8 mouse cellular contexts compared by ENCODE assay signal in genomic region chrX:70385962-70386351, GRCm38 (mm10). TPM values are rescaled to one million over a fixed set of nuclear protein-coding genes. Genes with fewer than 3 reads are reported as not detected.
DNase-seq lines count a peak whose midpoint lies in the region; ATAC-seq and TF ChIP-seq lines count a peak whose summit lies in the region.

No protein-coding gene starts in this region.

- no peak for TF ChIP-seq CTCF in lung, adult 2 months (IDR thresholded peaks at IDR 0.05; ENCODE audit: insufficient read depth, low read length)

- 27% methylated on average over 11 of the region's 11 CpGs for WGBS in lung, adult 2 months
- 27% methylated on average over 11 of the region's 11 CpGs for WGBS in forebrain, embryonic 14.5 days
- whole genome bisulfite sequencing in limb, embryonic 13.5 days = 19% methylated on average over 11 of the region's 11 CpGs
- 13% methylated on average over 11 of the region's 11 CpGs for WGBS in neural tube, embryonic 14.5 days

- ATAC-seq in forebrain, embryonic 14.5 days = peak; percentile 43; the same call in 1 of the 2 replicates
- ATAC-seq in limb, embryonic 13.5 days (ENCODE audit: low FRiP score, low read depth) = peak; percentile 72
- peak; percentile 49 for ATAC-seq in neural tube, embryonic 14.5 days (ENCODE audit: low read depth)

- peak overlapping the region; percentile 66 for H3K9ac ChIP-seq in forebrain, embryonic 14.5 days (ENCODE audit: low read length)
- peak overlapping the region; percentile 63 for H3K9ac ChIP-seq in limb, embryonic 13.5 days
- H3K9ac ChIP-seq in neural tube, embryonic 14.5 days (replicated peaks; ENCODE audit: low read depth, low read length) = peak overlapping the region; percentile 54

- peak overlapping the region; percentile 82 for H3K4me3 ChIP-seq in lung, adult 2 months (replicated peaks; ENCODE audit: extremely low read depth, low read depth, low read length)
- peak overlapping the region; percentile 44 for H3K4me3 ChIP-seq in forebrain, embryonic 14.5 days (ENCODE audit: low read depth, low read length)
- peak overlapping the region; percentile 53 for H3K4me3 ChIP-seq in limb, embryonic 13.5 days
- H3K4me3 ChIP-seq in neural tube, embryonic 14.5 days (ENCODE audit: low read depth, low read length) = peak overlapping the region; percentile 45

- peaks cover 4% of the 10 kb centered on the region; the same call in 1 of the 2 replicates for H3K36me3 ChIP-seq in forebrain, embryonic 14.5 days (ENCODE audit: control insufficient read depth, insufficient read depth, low read length)
- peaks cover 9% of the 10 kb centered on the region; the same call in 1 of the 2 replicates for H3K36me3 ChIP-seq in limb, embryonic 13.5 days
- H3K36me3 ChIP-seq in neural tube, embryonic 14.5 days (ENCODE audit: control insufficient read depth, insufficient read depth, low read length) = no peaks in the 10 kb centered on the region

- H3K27ac ChIP-seq in forebrain, embryonic 14.5 days (ENCODE audit: low read depth, low read length) = 0 out of 2 replicates have a peak overlapping the region, but pooled peaks have one; percentile 27
- peak overlapping the region; percentile 69; the same call in 1 of the 2 replicates for H3K27ac ChIP-seq in limb, embryonic 13.5 days
- H3K27ac ChIP-seq in neural tube, embryonic 14.5 days (ENCODE audit: low read depth, low read length) = peak overlapping the region; percentile 67

- TF ChIP-seq POLR2A in lung, adult 2 months (IDR thresholded peaks at IDR 0.05; ENCODE audit: borderline replicate concordance, extremely low read depth, low read depth, low read length) = no peak

- H3K4me1 ChIP-seq in lung, adult 2 months (ENCODE audit: control insufficient read depth, insufficient read depth, low read length) = no peaks in the 10 kb centered on the region; the same call in 1 of the 2 replicates
- peaks cover 2% of the 10 kb centered on the region; the same call in 1 of the 2 replicates for H3K4me1 ChIP-seq in forebrain, embryonic 14.5 days (ENCODE audit: control insufficient read depth, insufficient read depth, low read length)
- peaks cover 5% of the 10 kb centered on the region; the same call in 1 of the 2 replicates for H3K4me1 ChIP-seq in limb, embryonic 13.5 days
- H3K4me1 ChIP-seq in neural tube, embryonic 14.5 days (ENCODE audit: control insufficient read depth, insufficient read depth, low read length) = no peaks in the 10 kb centered on the region

- H3K27me3 ChIP-seq in forebrain, embryonic 14.5 days (replicated peaks; ENCODE audit: control insufficient read depth, insufficient read depth, low read length) = no peaks in the 10 kb centered on the region
- no peaks in the 10 kb centered on the region for H3K27me3 ChIP-seq in limb, embryonic 13.5 days
- H3K27me3 ChIP-seq in neural tube, embryonic 14.5 days (ENCODE audit: control insufficient read depth, insufficient read depth, low read length) = no peaks in the 10 kb centered on the region

- DNase-seq in adrenal gland, adult 8-10 months = peak; percentile 9
- DNase-seq in adrenal gland, postnatal 10 days = no peak
- DNase-seq in lung, adult 2 months = no peak
- no peak for DNase-seq in lung, postnatal 36 days
- DNase-seq in forebrain, embryonic 14.5 days (ENCODE audit: low spot score) = no peak
- DNase-seq in ovary, adult 18-20 months (ENCODE audit: low spot score) = no peak

- H3K4me2 ChIP-seq in forebrain, embryonic 14.5 days (ENCODE audit: low read length) = peak overlapping the region; percentile 53
- H3K4me2 ChIP-seq in limb, embryonic 13.5 days (replicated peaks) = peak overlapping the region; percentile 62
- peak overlapping the region; percentile 46 for H3K4me2 ChIP-seq in neural tube, embryonic 14.5 days (ENCODE audit: low read depth, low read length)

- H3K9me3 ChIP-seq in forebrain, embryonic 14.5 days (replicated peaks; ENCODE audit: control insufficient read depth, low read length) = no peaks in the 10 kb centered on the region
- no peaks in the 10 kb centered on the region for H3K9me3 ChIP-seq in limb, embryonic 13.5 days
- no peaks in the 10 kb centered on the region for H3K9me3 ChIP-seq in neural tube, embryonic 14.5 days (ENCODE audit: control insufficient read depth, low read length)

RNA-seq across cellular contexts. Expression of gene 1110012L19Rik, which starts 0.3 kb away (rescaled TPM):
- total RNA-seq in adrenal gland, adult 8-10 months (2022) = 10 to 100 TPM; 16.0 to 21.0 (median 19.9) TPM
- total RNA-seq in adrenal gland, postnatal 10 days (2021) = 10 to 100 TPM; 19.6 to 22.0 TPM
- polyA plus RNA-seq in lung, adult 2 months (2012; rRNA removed) = 4.6 and 7.1 TPM in 2 replicates
- polyA plus RNA-seq in forebrain, embryonic 14.5 days (2014; fragmentation: Nextera tagmentation; extraction: Ambion mirVana) = 42.6 and 45.4 TPM in 2 replicates
- 27.8 and 30.1 TPM in 2 replicates for polyA plus RNA-seq in limb, embryonic 13.5 days (2015; fragmentation: Nextera tagmentation; extraction: Ambion mirVana)
- 34.2 and 45.9 TPM in 2 replicates for polyA plus RNA-seq in neural tube, embryonic 14.5 days (2014; fragmentation: Nextera tagmentation; extraction: Ambion mirVana)

RNA-seq across cellular contexts. Expression of gene Ids, which starts 21.1 kb away (rescaled TPM):
- 10 to 100 TPM; 35.0 to 57.8 (median 49.0) TPM for total RNA-seq in adrenal gland, adult 8-10 months (2022)
- total RNA-seq in adrenal gland, postnatal 10 days (2021) = 10 to 100 TPM; 22.7 to 26.3 TPM
- polyA plus RNA-seq in lung, adult 2 months (2012; rRNA removed) = 56.8 and 71.1 TPM in 2 replicates
- 13.8 and 15.1 TPM in 2 replicates for polyA plus RNA-seq in forebrain, embryonic 14.5 days (2014; fragmentation: Nextera tagmentation; extraction: Ambion mirVana)
- 4.1 TPM in 2 replicates for polyA plus RNA-seq in limb, embryonic 13.5 days (2015; fragmentation: Nextera tagmentation; extraction: Ambion mirVana)
- polyA plus RNA-seq in neural tube, embryonic 14.5 days (2014; fragmentation: Nextera tagmentation; extraction: Ambion mirVana) = 18.4 and 19.0 TPM in 2 replicates
